Mouse (Mus musculus) liver, adult 2 months (tissue): ENCODE measurements at regions not wholly inside any gene's neighbourhood (a gene's known extent, or its start where the extent isn't known, plus 50 kb on each side); places are given as distances from the start of the nearest gene placed in this dataset.

Source experiments
- DNase-seq: peaks from one replicate; pipeline ENCODE4 v3.0.0-alpha.2; 2011; ENCODE audit warnings: low read depth, low spot score; ENCODE audit errors: extremely low read depth
- H3K27ac ChIP-seq: fragments of 200-500 bp; replicated peaks from 2 replicates; pipeline ENCODE4 v1.5.1; 2012; ENCODE audit warnings: low read depth, mild to moderate bottlenecking, control low read depth, inconsistent platforms, low read length; ENCODE audit not compliant: insufficient read depth
- H3K27me3 ChIP-seq: fragments of 200-500 bp; 2 replicates; pipeline ENCODE4 v1.6.1; 2012; ENCODE audit warnings: mild to moderate bottlenecking, moderate library complexity, low read length, inconsistent platforms; ENCODE audit not compliant: control insufficient read depth, insufficient read depth
- H3K36me3 ChIP-seq: fragments of 200-500 bp; 2 replicates; pipeline ENCODE4 v1.6.1; 2012; ENCODE audit warnings: low read length, inconsistent platforms; ENCODE audit not compliant: control insufficient read depth, insufficient read depth
- H3K4me1 ChIP-seq: fragments of 200-500 bp; 2 replicates; pipeline ENCODE4 v1.6.1; 2011; ENCODE audit warnings: low read length; ENCODE audit not compliant: control insufficient read depth, insufficient read depth
- H3K4me3 ChIP-seq: fragments of 200-500 bp; 2 replicates; pipeline ENCODE4 v1.5.1; 2011; ENCODE audit warnings: low read depth, mild to moderate bottlenecking, control low read depth, low read length, moderate library complexity; ENCODE audit not compliant: insufficient read depth
- H3K79me2 ChIP-seq: fragments of 200-500 bp; 2 replicates; pipeline ENCODE4 v1.6.1; 2012; ENCODE audit warnings: inconsistent platforms, mild to moderate bottlenecking, low read length, moderate library complexity; ENCODE audit not compliant: control insufficient read depth, insufficient read depth
- H3K9ac ChIP-seq: fragments of 200-500 bp; 2 replicates; pipeline ENCODE4 v1.6.1; 2012; ENCODE audit warnings: low read depth, mild to moderate bottlenecking, control low read depth, inconsistent platforms, low read length
- CTCF ChIP-seq: fragments of 200-500 bp; IDR thresholded peaks from 2 replicates; pipeline ENCODE4 v1.5.1; 2011; ENCODE audit warnings: low read depth, low read length, control low read depth
- POLR2A ChIP-seq: fragments of 200-500 bp; IDR thresholded peaks from 2 replicates; pipeline ENCODE4 v1.6.1; 2011; ENCODE audit warnings: low read length, control low read depth; ENCODE audit not compliant: insufficient read depth; ENCODE audit errors: extremely low read depth
- WGBS: fragments of 180-500 bp; shearing (Covaris S2); methylation state at CpG from one replicate; pipeline ENCODE4 v1.1.7; 2018; 5-methylcytosine and 5-hydroxymethylcytosine counted together

DNA sequence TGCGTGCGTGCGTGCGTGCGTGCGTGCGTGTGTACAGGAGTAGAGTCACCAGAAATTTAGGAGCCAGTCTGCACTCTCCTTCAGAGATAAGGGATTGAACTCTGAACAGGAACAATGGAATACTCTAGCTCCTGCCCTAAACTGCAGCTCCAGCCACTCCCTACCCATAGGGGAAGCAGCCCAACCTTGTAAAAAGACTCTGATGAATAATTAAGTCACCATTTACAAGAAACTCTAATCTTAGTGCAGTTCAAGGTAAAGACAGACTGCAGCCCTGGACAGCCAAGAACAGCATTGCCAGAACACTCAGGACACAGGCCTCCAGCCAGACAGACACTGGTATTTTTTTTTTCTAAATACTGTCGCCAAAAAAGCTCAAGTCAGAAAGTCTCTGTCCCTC lies 198.9 kb upstream of the Trib2 start:
- no peak overlapping the region for H3K9ac ChIP-seq
- peaks cover 3% of the 10 kb centered on the region; the same call in 1 of the 2 replicates for H3K4me1 ChIP-seq
- no peaks in the 10 kb centered on the region for H3K36me3 ChIP-seq
- 89% methylated on average over 8 of the region's 8 CpGs for WGBS
- H3K27ac ChIP-seq = no peak overlapping the region
- no peak for DNase-seq
- H3K79me2 ChIP-seq = no peaks in the 10 kb centered on the region
- no peaks in the 10 kb centered on the region for H3K27me3 ChIP-seq
- no peak overlapping the region for H3K4me3 ChIP-seq
- TF ChIP-seq CTCF (no peak), POLR2A (no peak)

DNA sequence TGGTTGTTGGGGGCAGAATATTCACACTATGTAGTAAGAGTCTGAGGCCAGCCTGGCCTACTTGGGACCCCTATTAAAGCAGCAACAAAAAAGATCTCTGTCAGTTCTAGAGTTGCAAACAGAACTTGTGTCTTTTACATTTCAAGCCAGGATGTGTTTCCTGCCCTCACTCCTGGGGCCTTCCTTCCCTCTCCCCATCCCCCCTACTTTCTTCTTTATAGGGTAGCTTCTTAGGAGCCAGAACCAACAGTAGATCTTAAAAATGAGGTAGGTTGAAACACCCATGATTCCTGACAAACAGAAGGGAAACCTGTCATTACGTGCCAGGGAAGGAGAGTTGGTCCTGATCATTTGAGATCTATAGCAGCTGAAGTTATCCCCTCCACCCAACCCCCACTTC lies 198.0 kb upstream of the Trib2 start:
- H3K4me1 ChIP-seq = peaks cover 3% of the 10 kb centered on the region; the same call in 1 of the 2 replicates
- no peak overlapping the region for H3K4me3 ChIP-seq
- 92% methylated on average over 1 of the region's 1 CpGs for WGBS
- H3K79me2 ChIP-seq = no peaks in the 10 kb centered on the region
- no peak overlapping the region for H3K27ac ChIP-seq
- no peaks in the 10 kb centered on the region for H3K36me3 ChIP-seq
- DNase-seq = no peak
- no peak for TF ChIP-seq POLR2A
- no peak for TF ChIP-seq CTCF
- no peaks in the 10 kb centered on the region for H3K27me3 ChIP-seq
- no peak overlapping the region for H3K9ac ChIP-seq

GRCm38 (mm10) chr12:16013861-16014630 lies 197.3 kb upstream of the Trib2 start:
- H3K27me3 ChIP-seq = no peaks in the 10 kb centered on the region
- peaks cover 3% of the 10 kb centered on the region; the same call in 1 of the 2 replicates for H3K4me1 ChIP-seq
- no peak overlapping the region for H3K9ac ChIP-seq
- H3K79me2 ChIP-seq = no peaks in the 10 kb centered on the region
- WGBS = 58% methylated on average over 6 of the region's 6 CpGs
- TF ChIP-seq CTCF (no peak), POLR2A (no peak)
- H3K27ac ChIP-seq = no peak overlapping the region
- no peak overlapping the region for H3K4me3 ChIP-seq
- H3K36me3 ChIP-seq = no peaks in the 10 kb centered on the region
- DNase-seq = no peak

DNA sequence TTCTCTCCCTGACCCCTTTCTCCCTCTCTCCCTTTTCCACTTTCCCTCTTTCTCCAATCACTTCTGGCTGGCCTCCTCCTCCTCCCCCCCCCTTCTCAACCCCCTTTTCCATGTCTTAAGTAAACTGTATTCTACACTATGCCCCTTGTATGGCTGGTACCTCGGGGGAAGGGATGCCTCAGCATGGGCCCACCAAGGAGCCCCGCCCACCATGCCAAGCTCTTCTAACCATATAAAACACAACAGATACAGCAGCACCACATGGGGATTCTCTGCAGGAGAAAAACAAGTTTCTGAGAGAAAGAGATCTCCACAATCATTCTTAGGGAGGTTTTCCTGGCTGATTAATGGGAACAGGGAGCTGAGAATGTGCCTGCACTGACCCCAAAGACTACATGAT lies 196.6 kb upstream of the Trib2 start:
- no peak overlapping the region for H3K27ac ChIP-seq
- WGBS = 76% methylated on average over 2 of the region's 2 CpGs

GRCm38 (mm10) chr12:16012081-16012480 lies 195.4 kb upstream of the Trib2 start:
- Histone ChIP-seq H3K79me2 (no peaks in the 10 kb centered on the region), H3K36me3 (no peaks in the 10 kb centered on the region), H3K4me3 (no peak overlapping the region), H3K4me1 (peaks cover 3% of the 10 kb centered on the region; the same call in 1 of the 2 replicates), H3K9ac (no peak overlapping the region), H3K27me3 (no peaks in the 10 kb centered on the region), H3K27ac (no peak overlapping the region)
- WGBS = 53% methylated on average over 4 of the region's 4 CpGs
- TF ChIP-seq POLR2A (no peak), CTCF (no peak)
- DNase-seq = no peak

More for the DNA sequence above, 196.6 kb upstream of the Trib2 start:
- Histone ChIP-seq H3K27me3 (no peaks in the 10 kb centered on the region), H3K79me2 (no peaks in the 10 kb centered on the region), H3K36me3 (no peaks in the 10 kb centered on the region), H3K4me1 (peaks cover 3% of the 10 kb centered on the region; the same call in 1 of the 2 replicates), H3K4me3 (no peak overlapping the region), H3K9ac (no peak overlapping the region)
- no peak for DNase-seq
- TF ChIP-seq POLR2A = no peak
- TF ChIP-seq CTCF = no peak

DNA sequence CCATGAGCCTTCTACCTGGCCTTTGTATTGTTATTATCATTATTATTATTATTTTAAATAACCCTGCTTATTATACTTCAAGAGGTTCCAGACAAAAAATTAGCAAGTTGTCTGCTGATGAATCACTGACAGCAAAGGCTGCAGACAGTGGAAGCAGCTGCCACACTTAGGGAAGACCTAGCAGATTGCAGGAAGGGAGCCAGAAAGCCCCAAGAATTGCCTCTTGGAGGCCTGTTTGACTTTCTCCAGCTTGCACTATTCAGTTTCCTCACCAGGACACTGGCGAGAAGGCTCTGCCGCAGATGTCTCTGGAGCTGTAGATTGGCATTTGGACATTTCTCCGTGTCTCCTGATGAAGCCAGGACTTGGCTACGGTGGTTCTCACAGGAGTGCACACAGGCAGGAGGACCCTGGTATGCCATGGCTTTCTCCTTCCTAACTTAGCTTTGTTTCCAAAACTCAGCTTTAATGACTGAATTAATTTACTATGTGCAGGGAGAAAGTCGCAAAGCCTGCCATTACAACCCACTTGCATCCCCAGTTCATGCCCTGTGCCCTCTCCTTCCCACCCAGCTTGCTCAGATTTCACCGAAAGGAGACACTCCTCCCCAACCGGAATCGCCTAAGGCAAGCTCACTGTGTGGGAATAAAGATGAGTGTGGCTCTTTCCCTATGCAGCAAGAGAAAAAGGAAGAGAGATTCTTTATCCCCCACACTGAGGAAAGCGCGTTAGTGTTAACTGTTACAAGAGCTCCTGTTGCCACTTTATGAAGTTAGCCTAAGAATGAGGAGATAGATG lies 193.3 kb upstream of the Trib2 start:
- Histone ChIP-seq H3K9ac (no peak overlapping the region), H3K36me3 (no peaks in the 10 kb centered on the region), H3K27ac (no peak overlapping the region), H3K4me3 (no peak overlapping the region), H3K27me3 (no peaks in the 10 kb centered on the region), H3K4me1 (peaks cover 3% of the 10 kb centered on the region; the same call in 1 of the 2 replicates), H3K79me2 (no peaks in the 10 kb centered on the region)
- TF ChIP-seq POLR2A (no peak), CTCF (no peak)
- no peak for DNase-seq
- 85% methylated on average over 10 of the region's 10 CpGs for WGBS
